Mouse (Mus musculus) thymus, postnatal 4 days (tissue): ENCODE data around the gene Mvb12a.

ENCODE experiments used
- DNase-seq: peaks from one replicate; pipeline ENCODE4 v3.0.0; 2021

The Mvb12a gene

GRCm38 (mm10) chr8:71595862-71596261 is 53.1 kb downstream of the Mvb12a start:
- DNase-seq: peak; percentile 99

- DNase-seq: no peak
Observed at GRCm38 (mm10) chr8:71596384-71596783, 53.7 kb downstream of the Mvb12a start.

GRCm38 (mm10) chr8:71596798-71597197 is 54.1 kb downstream of the Mvb12a start:
- peak; percentile 44 for DNase-seq

DNA sequence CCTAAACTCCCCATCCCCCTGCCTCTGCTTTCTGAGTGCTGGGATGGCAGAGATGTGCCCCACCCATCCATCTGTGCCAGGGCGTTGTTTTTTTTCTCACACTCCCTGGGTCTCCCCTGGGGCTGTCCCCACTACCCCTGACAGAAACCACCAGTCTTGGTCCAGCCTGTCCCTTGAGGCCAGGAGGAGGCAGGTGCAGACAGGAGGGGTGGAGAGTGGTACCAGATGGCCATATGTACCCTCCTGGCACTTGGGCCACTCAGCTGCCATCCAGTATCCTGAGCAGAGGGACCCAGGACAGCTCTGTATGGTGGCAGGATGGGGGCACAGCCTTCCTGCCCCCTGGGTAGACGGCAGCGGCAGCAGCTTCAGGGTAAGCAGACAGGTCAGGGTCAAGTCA is 54.7 kb downstream of the Mvb12a start, which contains the start of gene Fam129c:
TSS of gene Fam129c (plus strand) at position 198 of the 400 bp plus-strand sequence.
- no peak for DNase-seq
